Mouse (Mus musculus) thymus, adult 2 months (tissue): ENCODE results near the gene Mfsd4b3.

Source experiments
- CTCF ChIP-seq: fragments of 200-500 bp; IDR thresholded peaks from 2 replicates; pipeline ENCODE4 v1.5.1; 2012; ENCODE audit warnings: mild to moderate bottlenecking, control low read depth, low read length, moderate library complexity, borderline replicate concordance; ENCODE audit not compliant: control insufficient read depth, poor library complexity, insufficient read depth; ENCODE audit errors: extremely low read depth
- POLR2A ChIP-seq: fragments of 200-500 bp; IDR thresholded peaks from 2 replicates; pipeline ENCODE4 v1.6.1; 2012; ENCODE audit warnings: mild to moderate bottlenecking, low read length, control low read depth, moderate library complexity; ENCODE audit not compliant: control insufficient read depth, poor library complexity, insufficient read depth; ENCODE audit errors: extremely low read depth

- no peak for TF ChIP-seq CTCF
- no peak for TF ChIP-seq POLR2A
Observed at GRCm38 (mm10) chr10:39975771-39976170, 15.8 kb upstream of the Mfsd4b3 start.
